Mouse (Mus musculus) left cerebral cortex, adult 18-20 months (tissue): ENCODE measurements around the gene Stk35. TPM values are rescaled to one million over a fixed set of nuclear protein-coding genes. Genes with fewer than 3 reads are reported as not detected.
"Not testable (repeated sequence)": the region's sequence is repeated elsewhere in the genome, so short reads cannot be mapped to it uniquely, and the experiment has no call there.

ENCODE experiments used
- DNase-seq, 2 experiments: peaks; one replicate each; pipeline ENCODE4 v3.0.0; 2021 to 2022; ENCODE audit warnings: low spot score in 2 of 2, mixed read lengths in 1 of 2
- total RNA-seq, 2 experiments: library from RNA; stranded (reverse); gene quantifications; 2 replicates each; pipeline ENCODE4 v1.2.3; 2021

Stk35 gene
- total RNA-seq, 2 experiments from 2014 or later = 38.5 to 38.6 TPM

DNA sequence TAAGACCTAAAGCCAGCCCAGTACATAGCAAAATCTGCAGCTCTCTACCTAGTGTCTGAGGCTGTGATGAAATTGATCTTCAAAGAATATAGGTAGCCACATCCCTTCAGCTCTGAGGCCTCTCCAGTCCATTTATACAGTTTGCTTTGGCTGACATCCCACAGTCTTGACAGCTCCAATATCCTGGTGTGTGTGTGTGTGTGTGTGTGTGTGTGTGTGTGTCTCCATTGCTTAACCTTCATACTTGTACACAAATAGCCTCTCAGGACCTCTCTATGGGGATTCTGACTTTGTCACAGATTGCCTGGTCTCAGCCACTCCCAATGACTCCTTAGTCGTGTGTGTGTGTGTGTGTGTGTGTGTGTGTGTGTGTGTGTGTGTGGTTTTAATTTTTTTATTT, 33.9 kb downstream of the Stk35 start:
- DNase-seq = no peak

DNA sequence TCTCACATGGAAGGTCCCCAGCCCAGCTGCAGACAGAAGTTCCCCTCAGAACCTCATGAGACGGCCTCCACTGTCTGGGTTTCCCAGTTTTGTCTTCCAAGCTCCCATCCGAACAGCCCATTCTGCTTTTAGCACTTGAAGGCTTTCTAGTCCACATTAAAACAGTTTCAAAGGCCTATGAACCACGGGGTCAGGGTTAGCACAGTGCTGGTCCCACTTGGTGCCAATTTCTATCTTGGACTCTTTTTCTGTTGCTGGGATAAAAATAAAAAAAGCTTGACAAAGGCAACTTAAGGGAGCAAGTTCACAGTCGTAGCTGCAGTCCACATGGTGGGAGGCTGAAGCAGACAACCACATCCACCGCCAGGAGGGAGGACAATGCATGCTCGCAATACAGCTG, 34.6 kb downstream of the Stk35 start:
- no peak for DNase-seq

DNA sequence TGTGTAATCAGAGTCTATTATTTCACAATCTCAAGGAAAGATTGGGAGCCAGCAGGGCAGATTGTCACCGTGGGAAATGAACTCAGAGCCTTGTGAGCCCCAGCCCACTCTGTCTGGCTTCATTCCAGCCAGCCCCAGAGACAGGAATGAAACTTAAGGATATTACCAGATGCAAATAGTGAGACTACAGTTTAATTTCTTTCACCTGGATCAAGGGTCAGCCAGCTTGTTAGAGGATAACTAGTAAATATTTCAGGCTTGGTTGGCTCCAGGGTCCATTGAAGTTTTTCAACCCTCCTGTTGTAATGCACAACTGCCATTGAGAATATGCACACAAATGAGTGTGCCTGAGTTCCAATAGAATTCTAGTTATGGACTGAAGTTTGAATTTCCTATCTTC, 36.6 kb downstream of the Stk35 start:
- DNase-seq = no peak

DNA sequence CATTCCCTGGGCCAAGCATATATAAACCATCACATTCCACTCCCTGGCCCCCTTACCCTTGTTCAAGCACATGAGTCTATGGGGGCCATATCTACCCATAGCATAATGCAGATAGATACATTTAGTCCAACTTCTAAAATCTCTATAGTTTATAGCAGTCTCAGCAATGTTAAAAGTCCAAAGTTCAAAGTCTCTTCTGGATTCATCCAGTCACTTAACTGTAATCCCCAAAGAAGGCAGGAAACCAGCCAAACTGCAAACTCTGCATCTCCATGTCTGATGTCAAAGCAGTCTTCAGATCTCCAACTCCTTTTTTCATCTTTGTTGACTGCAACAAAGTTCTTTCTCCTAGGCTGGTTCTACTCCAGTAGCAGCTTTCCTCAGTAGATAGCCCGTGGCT, 38.0 kb downstream of the Stk35 start:
- DNase-seq = no peak

DNA sequence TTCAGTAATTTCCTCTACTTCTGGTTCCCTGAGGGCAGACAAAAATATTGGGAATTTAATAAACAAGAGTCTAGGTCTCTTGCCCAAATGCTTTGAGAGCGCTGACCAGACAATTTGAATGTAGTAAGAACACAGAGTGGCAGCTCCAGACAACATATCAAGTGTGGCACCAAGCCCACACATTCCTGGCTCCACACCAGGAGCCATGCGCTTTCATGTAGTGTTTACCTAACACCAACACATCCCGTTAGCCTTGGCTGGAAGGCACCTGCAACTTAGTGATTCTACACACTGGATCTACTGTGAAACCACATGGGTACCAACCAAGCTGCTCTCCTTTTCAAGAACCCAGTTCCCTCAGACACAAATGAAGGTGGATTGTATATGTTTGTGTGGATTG, 45.5 kb downstream of the Stk35 start:
- no peak for DNase-seq

DNA sequence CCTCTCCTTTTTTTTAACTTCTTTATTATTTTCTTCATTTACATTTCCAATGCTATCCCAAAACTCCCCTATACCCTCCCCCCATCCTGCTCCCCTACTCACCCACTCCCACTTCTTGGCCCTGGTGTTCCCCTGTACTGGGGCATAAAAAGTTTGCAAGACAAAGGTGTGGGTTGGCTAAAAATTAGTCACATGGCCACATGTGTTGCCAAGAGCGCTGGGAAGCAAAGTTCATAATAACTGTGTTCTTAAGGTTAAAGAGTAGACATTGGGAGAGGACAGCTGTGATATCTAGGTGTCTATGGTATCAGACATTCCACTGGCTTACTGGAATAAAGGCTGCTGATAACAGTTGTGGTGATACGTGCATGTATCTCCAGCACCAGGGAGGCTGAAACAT, 46.2 kb downstream of the Stk35 start:
- DNase-seq = no peak

DNA sequence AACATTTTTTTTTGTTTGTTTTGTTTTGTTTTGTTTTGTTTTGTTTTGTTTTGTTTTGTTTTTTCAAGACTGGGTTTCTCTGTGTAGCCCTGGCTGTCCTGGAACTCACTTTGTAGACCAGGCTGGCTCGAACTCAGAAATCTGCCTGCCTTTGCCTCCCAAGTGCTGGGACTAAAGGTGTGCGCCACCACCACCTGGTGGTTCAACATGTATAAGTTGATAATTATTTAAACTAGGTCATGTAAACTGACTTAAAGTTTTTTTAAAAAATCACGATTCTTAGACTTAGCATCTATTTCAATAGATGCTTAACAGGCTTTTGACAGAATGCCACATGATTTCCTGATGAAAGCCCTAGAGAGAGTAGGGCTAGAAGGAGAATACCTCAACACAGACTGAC, 48.8 kb downstream of the Stk35 start:
- DNase-seq = not testable (repeated sequence)

DNA sequence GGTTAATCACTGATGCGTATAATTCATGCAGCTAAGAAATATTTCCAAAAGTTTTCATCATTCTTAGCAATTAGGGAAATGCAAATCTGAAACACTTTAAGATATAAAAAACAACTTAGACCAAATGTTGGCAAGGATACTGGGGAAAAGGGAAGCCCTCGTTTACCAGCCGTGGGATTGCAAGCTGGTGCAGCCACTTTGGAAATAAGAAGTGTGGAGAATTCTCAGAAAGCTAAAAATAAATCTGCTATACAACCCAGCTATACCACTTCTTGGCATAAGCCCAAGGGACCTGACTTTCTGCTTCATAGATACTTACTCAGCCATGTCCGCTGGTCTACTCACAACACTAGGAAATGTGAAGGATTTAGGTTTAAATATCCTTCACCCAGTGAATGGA, 51.2 kb downstream of the Stk35 start:
- peak in 1 of 2 experiments; percentile 22 for DNase-seq

DNA sequence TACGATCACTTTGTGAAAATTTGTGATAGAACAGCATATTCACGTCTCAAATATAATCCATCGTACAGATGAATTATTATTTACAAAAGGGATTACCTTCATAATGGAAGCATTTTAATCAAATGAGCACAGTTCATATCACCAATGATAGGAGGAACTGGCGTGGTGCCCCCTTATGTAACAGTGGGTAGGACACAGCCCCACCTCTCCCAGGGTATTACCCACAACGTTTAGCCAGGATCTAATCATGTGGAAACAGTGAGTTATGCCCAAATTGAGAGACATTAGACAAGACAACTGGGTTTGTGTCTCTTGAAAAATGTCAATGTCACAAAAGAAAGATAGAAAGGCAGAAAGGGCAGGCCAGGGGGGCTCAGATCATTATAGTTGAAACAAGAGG, 62.9 kb downstream of the Stk35 start:
- DNase-seq = no peak

DNA sequence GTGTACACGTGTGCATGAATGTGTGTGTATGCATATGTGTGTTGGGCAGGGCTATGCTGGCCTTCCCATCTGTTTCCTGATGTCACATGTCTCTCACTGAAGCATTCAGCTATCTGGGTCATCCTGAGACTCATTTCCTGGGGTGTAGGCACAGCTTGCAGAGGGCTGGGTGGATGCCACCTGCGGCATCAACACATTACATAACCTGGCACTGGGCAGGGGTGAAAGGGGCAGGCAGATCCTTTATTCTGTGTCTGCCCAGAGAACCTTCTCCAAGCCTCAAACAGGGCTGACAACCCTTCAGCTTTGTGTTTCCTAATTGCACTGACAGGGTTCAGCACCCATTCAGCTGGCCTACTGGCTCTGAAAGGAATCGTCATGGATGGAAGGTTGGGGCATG, 64.6 kb downstream of the Stk35 start:
- peak; percentile 38 to 39 for DNase-seq

DNA sequence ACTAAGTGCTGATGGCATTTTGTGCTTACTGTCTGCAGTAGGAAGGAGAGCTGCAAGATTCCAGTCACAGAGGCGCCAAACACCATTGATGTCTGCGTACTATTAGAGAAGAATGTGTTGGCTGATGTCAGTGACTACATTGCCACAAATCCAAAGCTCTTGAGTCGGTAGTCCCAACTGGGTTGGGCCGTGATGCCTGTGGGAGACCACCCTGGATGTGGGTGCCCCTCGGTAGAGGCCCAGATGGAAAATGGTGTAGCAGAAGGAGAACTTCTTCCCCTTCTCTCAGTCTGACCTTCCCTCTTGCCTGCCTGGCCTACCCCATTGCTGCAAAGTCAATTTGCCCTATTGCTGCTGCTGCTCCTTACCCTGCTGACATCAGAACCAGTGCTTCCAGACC, 68.8 kb downstream of the Stk35 start:
- no peak for DNase-seq

DNA sequence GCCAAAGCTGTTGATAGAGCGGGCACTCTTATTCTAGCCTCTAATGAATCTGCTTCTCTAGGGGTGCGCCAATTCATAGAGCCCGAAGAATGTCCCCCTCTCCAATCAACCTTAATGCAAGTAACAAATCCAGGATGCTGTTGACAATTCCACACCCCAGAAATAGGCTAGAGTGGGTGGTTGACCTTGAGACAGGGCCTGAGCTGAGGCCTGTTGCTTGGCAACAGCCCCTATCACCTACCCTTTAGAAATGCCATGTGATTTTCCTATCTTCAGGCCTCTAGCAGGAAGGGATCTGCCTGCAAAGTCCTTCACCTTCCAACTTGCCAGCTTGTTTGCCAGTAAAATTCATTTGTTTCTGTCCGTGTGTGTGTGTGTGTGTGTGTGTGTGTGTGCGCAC, 70.9 kb downstream of the Stk35 start:
- no peak for DNase-seq

DNA sequence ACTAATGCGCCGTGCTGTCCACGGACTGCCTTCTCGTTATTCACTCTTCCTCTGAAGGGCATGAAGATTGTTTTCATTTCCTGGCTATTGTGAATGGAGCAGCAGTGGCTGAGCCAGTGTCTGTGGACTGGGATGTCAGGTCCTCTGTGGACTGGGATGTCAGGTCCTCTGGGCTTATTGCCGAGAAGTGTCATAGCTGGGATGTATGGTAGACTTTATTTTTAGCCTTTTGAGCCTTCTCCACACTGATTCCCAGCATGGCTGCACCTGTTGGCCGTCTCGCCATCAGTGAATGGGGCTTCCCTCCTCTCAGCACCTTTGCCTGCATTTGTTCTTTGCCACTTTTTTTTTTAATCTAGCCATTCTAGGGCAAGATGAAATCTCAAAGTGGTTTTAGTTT, 71.8 kb downstream of the Stk35 start:
- DNase-seq = no peak

DNA sequence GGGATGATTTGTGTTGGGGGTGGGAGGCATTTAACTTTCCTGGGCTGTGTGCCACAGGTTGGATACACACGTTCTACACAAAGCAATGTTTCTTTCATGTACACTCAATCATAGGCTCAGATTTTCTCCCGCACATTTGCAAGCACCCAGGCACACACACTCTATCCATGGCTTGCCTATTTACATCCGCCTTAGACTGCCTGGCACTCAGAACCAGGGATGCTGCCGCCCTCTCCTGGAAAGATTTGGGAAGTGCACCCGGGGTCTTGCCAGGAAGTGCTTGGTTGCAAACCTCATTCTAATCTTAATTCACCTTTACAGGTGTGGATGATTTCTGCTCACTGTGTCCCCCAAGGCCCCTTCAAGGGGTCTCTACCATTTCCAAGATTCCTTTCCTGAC, 73.2 kb downstream of the Stk35 start:
- DNase-seq = peak; percentile 87 to 93

DNA sequence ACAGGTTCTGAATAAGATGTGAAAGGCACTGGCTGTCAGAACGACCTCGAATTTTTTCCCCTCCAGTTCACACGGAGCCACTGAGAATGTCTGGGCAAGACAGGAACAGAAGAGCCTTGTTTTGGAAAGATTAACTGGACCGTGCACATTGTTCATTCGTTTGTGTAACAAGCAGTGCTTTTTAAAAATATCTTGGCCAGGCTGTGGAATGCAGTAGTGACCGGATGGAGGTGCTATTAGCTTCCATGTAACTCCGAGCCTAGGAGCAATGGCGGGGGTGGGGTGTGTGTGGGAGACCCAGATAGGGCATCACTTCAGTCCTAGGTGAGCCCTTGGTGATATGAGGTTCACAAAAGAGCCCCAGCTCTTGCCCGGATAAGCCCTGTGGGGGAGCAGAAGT, 73.8 kb downstream of the Stk35 start:
- DNase-seq = no peak

DNA sequence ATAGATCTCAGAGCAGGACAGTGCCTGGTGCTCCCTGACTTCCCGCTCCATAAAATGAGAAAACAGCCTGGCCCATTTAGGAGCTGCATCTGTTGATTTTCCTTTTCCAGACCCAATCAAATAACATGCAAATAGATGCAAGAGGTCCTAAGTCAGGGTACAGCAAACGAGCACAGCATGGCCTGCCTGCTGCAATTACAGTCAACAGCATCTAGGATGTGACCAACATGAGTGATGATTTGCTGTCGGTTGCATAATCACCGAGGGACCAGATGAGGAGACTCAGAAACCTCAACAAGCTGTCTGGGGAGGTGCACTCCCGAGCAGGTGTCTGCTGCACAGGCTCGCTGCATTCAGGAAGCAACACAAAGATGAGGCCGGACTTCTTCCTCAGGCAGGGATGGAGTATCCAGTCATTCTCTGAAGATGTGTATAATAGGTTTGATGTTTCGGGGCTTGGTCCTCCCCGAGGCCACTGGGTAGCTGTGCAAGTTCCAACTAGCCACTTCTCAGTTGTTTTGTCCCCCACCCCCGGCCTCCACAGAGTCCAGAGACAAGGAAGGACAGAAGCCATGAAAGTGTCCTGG, 74.3 kb downstream of the Stk35 start:
- no peak for DNase-seq

DNA sequence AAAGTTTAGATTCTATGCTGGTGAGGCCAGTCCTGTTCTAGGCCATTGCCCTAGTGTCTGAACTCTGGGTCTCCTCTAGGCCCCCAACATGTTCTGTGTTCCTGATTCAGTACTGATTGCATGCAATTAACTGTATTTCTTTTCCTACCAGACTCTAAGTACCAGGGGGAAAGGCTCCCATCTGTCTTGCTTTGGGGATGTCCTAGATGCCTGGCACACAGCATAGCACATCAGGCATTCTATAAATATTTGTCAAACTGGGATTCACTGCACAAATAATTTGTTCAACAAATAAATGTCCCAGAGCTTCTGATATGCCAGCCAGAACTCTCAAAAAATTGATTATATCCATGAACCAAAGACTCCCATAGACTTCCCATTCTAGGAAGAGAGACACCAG, 76.6 kb downstream of the Stk35 start:
- no peak for DNase-seq

DNA sequence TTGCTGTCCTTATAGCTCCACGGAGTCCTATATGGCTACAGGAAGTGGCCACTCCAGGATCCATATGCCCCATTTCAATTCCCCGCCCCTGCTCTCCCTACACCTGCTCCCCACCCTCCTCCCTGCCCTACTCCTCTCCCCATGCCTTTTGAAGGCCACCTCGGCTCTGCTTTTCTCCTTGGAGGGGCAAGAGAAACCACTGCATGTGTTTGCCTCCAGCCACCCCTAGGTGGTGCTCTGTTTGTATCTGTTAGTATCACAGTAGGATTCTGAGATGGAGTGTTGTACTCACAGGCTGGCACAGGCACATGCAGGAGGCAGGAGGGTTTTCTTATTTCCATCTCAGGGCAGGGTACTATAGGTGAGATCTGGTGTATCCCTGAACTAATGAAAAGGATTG, 79.5 kb downstream of the Stk35 start:
- DNase-seq = peak; percentile 67 to 72

DNA sequence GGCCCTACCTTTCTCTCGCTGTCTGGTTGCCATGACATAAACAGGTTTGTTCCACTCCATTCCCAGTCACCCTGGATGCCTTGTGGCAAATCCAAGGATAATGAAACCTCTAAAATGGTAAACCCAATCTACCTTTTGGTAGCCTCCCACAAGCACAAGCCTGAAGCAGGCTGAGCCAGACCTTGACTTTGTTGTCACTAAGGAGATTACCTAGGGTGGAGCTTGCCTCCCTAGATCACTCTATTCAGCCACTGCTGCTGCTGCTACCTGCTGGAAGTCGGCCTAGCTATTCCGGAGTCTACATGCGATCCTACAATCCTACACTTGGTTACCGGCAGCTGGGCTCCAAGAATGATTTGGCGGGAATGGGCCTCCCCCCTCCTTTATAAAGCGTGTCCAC, 79.9 kb downstream of the Stk35 start:
- no peak for DNase-seq

DNA sequence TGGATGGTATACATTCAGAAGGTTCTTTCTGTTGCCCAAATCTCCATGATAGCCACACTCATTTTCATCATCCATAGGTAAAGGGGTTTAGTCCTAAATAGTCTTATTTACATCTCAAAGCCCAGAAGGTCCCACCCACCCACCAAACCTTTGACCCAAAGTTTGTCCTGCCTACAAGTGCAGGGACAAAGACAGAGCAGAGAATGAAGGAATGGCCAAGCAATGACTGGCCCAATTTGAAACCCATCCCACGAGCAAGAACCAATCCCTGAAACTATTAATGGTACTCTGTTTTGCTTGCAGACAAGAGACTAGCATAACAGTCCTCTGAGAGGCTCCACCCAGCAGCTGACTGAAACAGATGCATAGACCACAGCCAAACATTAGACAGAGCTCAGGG, 81.6 kb downstream of the Stk35 start:
- DNase-seq = no peak
